Mouse (Mus musculus): ENCODE measurements around the gene B3gat1.

GRCm38 (mm10) chr9:26800357-26800756 lies 66.8 kb downstream of the B3gat1 start:
- TF ChIP-seq CTCF (IDR thresholded peaks at IDR 0.05; ENCODE audit: low read depth) (no peak), EP300 (optimal IDR thresholded peaks at IDR 0.05) (no peak)
